Mouse (Mus musculus) ES-E14 (cell line): Measurements from ENCODE around the gene Mob3b. TPM values are rescaled to one million over a fixed set of nuclear protein-coding genes. Genes with fewer than 3 reads are reported as not detected.

Experiments used
- DNase-seq: peaks from one replicate; pipeline ENCODE4 v3.0.0-alpha.2; 2013; ENCODE audit warnings: low read depth, low spot score
- H3K27ac ChIP-seq: 2 replicates; pipeline ENCODE4 v1.5.1; 2012; ENCODE audit warnings: low read depth, mild to moderate bottlenecking, low read length, moderate library complexity, mixed read lengths; ENCODE audit not compliant: poor library complexity, insufficient read depth, severe bottlenecking
- H3K36me3 ChIP-seq: 2 replicates; pipeline ENCODE4 v1.6.1; 2012; ENCODE audit warnings: mild to moderate bottlenecking, low read length, moderate library complexity, mixed read lengths; ENCODE audit not compliant: control insufficient read depth, poor library complexity, insufficient read depth, severe bottlenecking
- H3K4me1 ChIP-seq, 2 experiments: fragments of 150-350 bp in 1 of 2; sonication (generic) in 1 of 2; 2 replicates each; pipeline ENCODE4 v1.6.1; 2012; ENCODE audit warnings: low read length in 2 of 2, mild to moderate bottlenecking in 1 of 2, mixed read lengths in 1 of 2; ENCODE audit not compliant: control insufficient read depth in 2 of 2, insufficient read depth in 2 of 2, poor library complexity in 1 of 2
- H3K4me3 ChIP-seq, 2 experiments: fragments of 150-350 bp in 1 of 2; sonication (generic) in 1 of 2; 2 replicates each; pipeline ENCODE4 v1.5.1; 2012; ENCODE audit warnings: low read length in 2 of 2, low read depth in 1 of 2, mild to moderate bottlenecking in 1 of 2, mixed read lengths in 1 of 2; ENCODE audit not compliant: insufficient read depth in 1 of 2, poor library complexity in 1 of 2, severe bottlenecking in 1 of 2
- H3K9ac ChIP-seq: 2 replicates; pipeline ENCODE4 v1.6.1; 2012; ENCODE audit warnings: low read depth, mild to moderate bottlenecking, low read length, mixed read lengths; ENCODE audit not compliant: poor library complexity, insufficient read depth, severe bottlenecking
- H3K9me3 ChIP-seq: fragments of 150-350 bp; sonication (generic); 2 replicates; pipeline ENCODE4 v1.6.1; 2012; ENCODE audit warnings: low read depth, mild to moderate bottlenecking, low read length; ENCODE audit not compliant: control insufficient read depth, insufficient read depth
- CHD2 ChIP-seq: IDR thresholded peaks from 2 replicates; pipeline ENCODE4 v1.6.1; 2014; ENCODE audit warnings: mild to moderate bottlenecking, low read depth, low read length, inconsistent platforms
- HCFC1 ChIP-seq: IDR thresholded peaks from 2 replicates; pipeline ENCODE4 v1.6.1; 2012; ENCODE audit warnings: low read length, inconsistent platforms, borderline replicate concordance; ENCODE audit not compliant: insufficient read depth
- MAFK ChIP-seq: IDR thresholded peaks from 2 replicates; pipeline ENCODE4 v1.6.1; 2014; ENCODE audit warnings: mild to moderate bottlenecking, low read depth, low read length, inconsistent platforms; ENCODE audit not compliant: insufficient read depth
- ZC3H11A ChIP-seq: IDR thresholded peaks from 2 replicates; pipeline ENCODE4 v1.6.1; 2012; ENCODE audit warnings: low read depth, mild to moderate bottlenecking, inconsistent platforms, low read length, borderline replicate concordance
- ZNF384 ChIP-seq: IDR thresholded peaks from 2 replicates; pipeline ENCODE4 v1.6.1; 2012; ENCODE audit warnings: low read depth, low read length, inconsistent platforms
- in situ Hi-C, 2 experiments: fragments of 600-800 bp; cut with MboI; formaldehyde crosslinking; loops; one replicate each; pipeline ENCODE4 v1.15.1; 2025; ENCODE audit warnings: low sequenced_read_pairs in 2 of 2, inconsistent platforms in 1 of 2; ENCODE audit not compliant: unreplicated experiment in 2 of 2
- total RNA-seq: library from RNA; depleted of rRNA; stranded (reverse); fragments of 300-350 nt; gene quantifications from 2 replicates; pipeline ENCODE4 v1.2.3, GENCODE M21; 2012

Mob3b gene
- total RNA-seq, 1 experiment: 8.3 TPM

- H3K4me1 ChIP-seq: peaks cover 2 to 15% of the 10 kb centered on the region in 2 experiments; a peak in 2 of 4 replicates
These were observed 31.9 kb downstream of the Mob3b start for GRCm38 (mm10) chr4:35125299-35125777.

GRCm38 (mm10) chr4:35124027-35124426, 33.3 kb downstream of the Mob3b start:
- H3K36me3 ChIP-seq: no peaks in the 10 kb centered on the region

More at GRCm38 (mm10) chr4:35125299-35125777, 31.9 kb downstream of the Mob3b start:
- in situ Hi-C loops: no loop called here
- no peak for DNase-seq
- H3K4me3 ChIP-seq: no peak overlapping the region
- H3K9me3 ChIP-seq: no peaks in the 10 kb centered on the region
- no peak overlapping the region for H3K27ac ChIP-seq
- no peak overlapping the region for H3K9ac ChIP-seq
- H3K36me3 ChIP-seq: no peaks in the 10 kb centered on the region
- TF ChIP-seq ZNF384 (no peak), MAFK (no peak)

GRCm38 (mm10) chr4:35123087-35123486, 34.2 kb downstream of the Mob3b start:
- Histone ChIP-seq H3K4me3 (no peak overlapping the region), H3K36me3 (no peaks in the 10 kb centered on the region), H3K27ac (no peak overlapping the region), H3K9ac (no peak overlapping the region), H3K4me1 (peaks cover 2 to 15% of the 10 kb centered on the region in 2 experiments; a peak in 2 of 4 replicates), H3K9me3 (no peaks in the 10 kb centered on the region)
- DNase-seq: no peak
- in situ Hi-C loops: no loop called here
- TF ChIP-seq ZNF384 (no peak), HCFC1 (no peak), ZC3H11A (no peak), MAFK (no peak)

More at GRCm38 (mm10) chr4:35124027-35124426, 33.3 kb downstream of the Mob3b start:
- in situ Hi-C loops: no loop called here
- Histone ChIP-seq H3K4me1 (peaks cover 2 to 15% of the 10 kb centered on the region in 2 experiments; a peak in 2 of 4 replicates), H3K9me3 (no peaks in the 10 kb centered on the region), H3K4me3 (no peak overlapping the region), H3K27ac (no peak overlapping the region), H3K9ac (no peak overlapping the region)
- TF ChIP-seq HCFC1 (no peak), ZC3H11A (no peak), ZNF384 (no peak), CHD2 (no peak), MAFK (no peak)
- DNase-seq: no peak

GRCm38 (mm10) chr4:35121060-35121459, 36.2 kb downstream of the Mob3b start:
- H3K9ac ChIP-seq: no peak overlapping the region
- DNase-seq: no peak
- peaks cover 2 to 15% of the 10 kb centered on the region in 2 experiments; a peak in 2 of 4 replicates for H3K4me1 ChIP-seq
- no peak overlapping the region for H3K27ac ChIP-seq
- H3K36me3 ChIP-seq: no peaks in the 10 kb centered on the region
- H3K9me3 ChIP-seq: no peaks in the 10 kb centered on the region
- TF ChIP-seq CHD2 (no peak), ZC3H11A (no peak), MAFK (no peak), HCFC1 (no peak), ZNF384 (no peak)
- H3K4me3 ChIP-seq: no peak overlapping the region
- in situ Hi-C loops: no loop called here

- H3K9me3 ChIP-seq: no peaks in the 10 kb centered on the region
- H3K9ac ChIP-seq: no peak overlapping the region
- H3K36me3 ChIP-seq: no peaks in the 10 kb centered on the region
- DNase-seq: no peak
- TF ChIP-seq MAFK (no peak), ZC3H11A (no peak), ZNF384 (no peak), CHD2 (no peak), HCFC1 (no peak)
- H3K4me1 ChIP-seq: peaks cover 2 to 18% of the 10 kb centered on the region in 2 experiments; a peak in 2 of 4 replicates
- no peak overlapping the region for H3K27ac ChIP-seq
- H3K4me3 ChIP-seq: no peak overlapping the region
- in situ Hi-C loops: no loop called here
These were observed 36.7 kb downstream of the Mob3b start for GRCm38 (mm10) chr4:35120575-35120974.
